Mouse (Mus musculus): ENCODE results near the gene Arfrp1.

- TF ChIP-seq POLR2A (IDR thresholded peaks at IDR 0.05; ENCODE audit: extremely low read depth, insufficient read depth, low read length) (no peak), CTCF (IDR thresholded peaks at IDR 0.05; ENCODE audit: low read depth, low read length) (no peak)
These were observed 52.8 kb downstream of the Arfrp1 start for GRCm38 (mm10) chr2:181312435-181312834.
